Mouse (Mus musculus) left cerebral cortex, adult 8-10 months (tissue): ENCODE results near the gene Mta1. TPM values are rescaled to one million over a fixed set of nuclear protein-coding genes. Genes with fewer than 3 reads are reported as not detected.

Source experiments
- DNase-seq, 2 experiments: peaks; one replicate each; pipeline ENCODE4 v3.0.0; 2022; ENCODE audit warnings: low spot score in 2 of 2
- microRNA-seq, 2 experiments: library from miRNA; unstranded; fragments of <30 nt; microRNA quantifications; one replicate each; pipeline ENCODE4 v1.2.0; 2022
- total RNA-seq, 4 experiments: library from RNA; stranded (reverse); gene quantifications; 2 replicates each; pipeline ENCODE4 v1.2.4; 2022

Mta1 gene
- total RNA-seq, 4 experiments from 2014 or later, result 70.5 to 74.5 (median 71.6) TPM

- DNase-seq, result no peak
Observed at GRCm38 (mm10) chr12:113184945-113185344, 86.9 kb downstream of the Mta1 start.

GRCm38 (mm10) chr12:113185442-113186291 lies 87.6 kb downstream of the Mta1 start, which contains the start of gene Tmem121:
Gene Tmem121 (plus strand): TSS chr12:113185930.
- DNase-seq, result peak in 1 of 2 experiments; percentile 26

GRCm38 (mm10) chr12:113186326-113187010 lies 88.4 kb downstream of the Mta1 start:
- DNase-seq, result no peak

Small RNA genes within 50 kb of the gene (microRNA-seq; reads per million reads assigned to microRNA genes)
- gene Gm44471, result 0 reads per million in 2 experiments

Other genes with a start within 250 kb of the Mta1 start
- gene Gpr132, start 230.1 kb upstream of the Mta1 start, total RNA-seq, result under 1 TPM in 3 of 4 experiments, not detected in 1; 0.14 to 0.23 (median 0.15) TPM
- gene Jag2, start 168.5 kb upstream of the Mta1 start, total RNA-seq, result 10 to 100 TPM; 48.1 to 69.9 (median 58.9) TPM
- gene Nudt14, start 156.2 kb upstream of the Mta1 start, total RNA-seq, result 10 to 100 TPM in 3 of 4 experiments, 1 to 10 TPM in 1; 9.8 to 17.1 (median 11.8) TPM
- gene Btbd6, start 121.8 kb upstream of the Mta1 start, total RNA-seq, result 10 to 100 TPM; 64.2 to 73.5 (median 68.7) TPM
- gene Brf1, start 97.6 kb upstream of the Mta1 start, total RNA-seq, result 10 to 100 TPM; 46.0 to 56.9 (median 48.2) TPM
- gene Pacs2, start 83.8 kb upstream of the Mta1 start, total RNA-seq, result 100 to 1,000 TPM in 2 of 4 experiments, 10 to 100 TPM in 2; 90.4 to 105 (median 97.5) TPM
- gene Tex22, start 23.8 kb upstream of the Mta1 start, total RNA-seq, result 1 to 10 TPM in 2 of 4 experiments, under 1 TPM in 2; 0.30 to 1.5 (median 0.96) TPM
- gene Crip2, start 42.0 kb downstream of the Mta1 start, total RNA-seq, result 100 to 1,000 TPM; 142 to 161 (median 148) TPM
- 10 to 100 TPM; 12.4 to 18.7 (median 16.3) TPM for gene Crip1, start 48.0 kb downstream of the Mta1 start, total RNA-seq
- 1 to 10 TPM; 1.0 to 2.1 (median 1.6) TPM for gene Tedc1, start 58.1 kb downstream of the Mta1 start, total RNA-seq
- 10 to 100 TPM; 21.4 to 23.8 (median 23.1) TPM for gene Tmem121, start 87.7 kb downstream of the Mta1 start, total RNA-seq